Mouse (Mus musculus) gastrocnemius, adult 2 months (tissue): ENCODE results near the gene Swi5. TPM values are rescaled to one million over a fixed set of nuclear protein-coding genes. Genes with fewer than 3 reads are reported as not detected.
A peak's percentile ranks its signal among the peaks of the same experiment; 100 is the strongest.

Source experiments
- DNase-seq: peaks from one replicate; pipeline ENCODE4 v3.0.0; 2022
- H3K27ac ChIP-seq: fragments of 200-600 bp; 2 replicates; pipeline ENCODE4 v1.8.1; 2022; ENCODE audit warnings: mild to moderate bottlenecking
- H3K4me3 ChIP-seq: fragments of 200-600 bp; 2 replicates; pipeline ENCODE4 v1.8.1; 2022; ENCODE audit warnings: mild to moderate bottlenecking, moderate library complexity
- CTCF ChIP-seq: fragments of 200-600 bp; IDR thresholded peaks from 2 replicates; pipeline ENCODE4 v1.8.1; 2022; ENCODE audit warnings: antibody characterized with exemption, mild to moderate bottlenecking, moderate library complexity
- intact Hi-C: fragments of 180-260 bp; cut with DNase I; formaldehyde crosslinking; loops from one replicate; pipeline ENCODE4 v1.15.1; 2025
- microRNA-seq: library from miRNA; unstranded; fragments of <30 nt; microRNA quantifications from one replicate; pipeline ENCODE4 v1.2.0, GENCODE M21; 2021
- total RNA-seq, 2 experiments: library from RNA; stranded (reverse); gene quantifications; 2 replicates each; pipeline ENCODE4 v1.2.3; 2021

Swi5 gene
- total RNA-seq, 2 experiments from 2014 or later: 118 to 175 TPM

- H3K27ac ChIP-seq: peak overlapping the region; percentile 59
- peak; percentile 78 for DNase-seq
- TF ChIP-seq CTCF: no peak
Observed at GRCm38 (mm10) chr2:32251791-32252527, 35.9 kb downstream of the Swi5 start.

GRCm38 (mm10) chr2:32248377-32249361 is 39.2 kb downstream of the Swi5 start:
- peak overlapping the region; percentile 66 for H3K27ac ChIP-seq
- no peak for TF ChIP-seq CTCF
- H3K4me3 ChIP-seq: no peak overlapping the region
- intact Hi-C loops: no loop called here
- peak; percentile 75 for DNase-seq

More at GRCm38 (mm10) chr2:32251791-32252527, 35.9 kb downstream of the Swi5 start:
- H3K4me3 ChIP-seq: no peak overlapping the region
- intact Hi-C loops: no loop called here

- intact Hi-C loops: no loop called here
- peak; percentile 23 for DNase-seq
- TF ChIP-seq CTCF: no peak
Observed at GRCm38 (mm10) chr2:32246741-32247140, 41.1 kb downstream of the Swi5 start.

GRCm38 (mm10) chr2:32242986-32243385 is 44.9 kb downstream of the Swi5 start:
- no peak for DNase-seq
- TF ChIP-seq CTCF: no peak
- intact Hi-C loops: no loop called here
- H3K4me3 ChIP-seq: no peak overlapping the region
- H3K27ac ChIP-seq: no peak overlapping the region

More at GRCm38 (mm10) chr2:32246741-32247140, 41.1 kb downstream of the Swi5 start:
- Histone ChIP-seq H3K4me3 (no peak overlapping the region), H3K27ac (peak overlapping the region; percentile 20; the same call in 1 of the 2 replicates)

GRCm38 (mm10) chr2:32240591-32240990 is 47.3 kb downstream of the Swi5 start:
- no peak for DNase-seq

GRCm38 (mm10) chr2:32238708-32239435 is 49.0 kb downstream of the Swi5 start:
- DNase-seq: no peak
- Histone ChIP-seq H3K4me3 (no peak overlapping the region), H3K27ac (no peak overlapping the region)
- intact Hi-C loops: loop anchor here (5.0 kb wide), 1 partner anchor 87 kb away; the partner anchor contains the start of gene Prrc2b
- no peak for TF ChIP-seq CTCF

More at GRCm38 (mm10) chr2:32240591-32240990, 47.3 kb downstream of the Swi5 start:
- TF ChIP-seq CTCF: no peak
- Histone ChIP-seq H3K4me3 (no peak overlapping the region), H3K27ac (no peak overlapping the region)
- intact Hi-C loops: no loop called here

- Histone ChIP-seq H3K27ac (peak overlapping the region; percentile 92), H3K4me3 (peak overlapping the region; percentile 75)
- intact Hi-C loops: loop anchor here (5.0 kb wide), 1 partner anchor 85 kb away; the partner anchor contains the start of gene Prrc2b
- no peak for DNase-seq
- no peak for TF ChIP-seq CTCF
Observed at GRCm38 (mm10) chr2:32237571-32237970, 50.3 kb downstream of the Swi5 start.

- Histone ChIP-seq H3K27ac (peak overlapping the region; percentile 92), H3K4me3 (peak overlapping the region; percentile 75)
- TF ChIP-seq CTCF: peak; percentile 60
- intact Hi-C loops: loop anchor here (5.0 kb wide), 1 partner anchor 85 kb away; the partner anchor contains the start of gene Prrc2b
- DNase-seq: peak; percentile 57
Observed at GRCm38 (mm10) chr2:32236760-32237487, 51.0 kb downstream of the Swi5 start.

- peak; percentile 21; the same call in 1 of the 2 replicates for TF ChIP-seq CTCF
- intact Hi-C loops: loop anchor here (5.0 kb wide), 1 partner anchor 84 kb away; the partner anchor contains the start of gene Prrc2b
- Histone ChIP-seq H3K4me3 (peak within 1 kb of the TSS; percentile 75), H3K27ac (peak within 1 kb of the TSS; percentile 92)
- peak; percentile 94 for DNase-seq
Observed at GRCm38 (mm10) chr2:32235886-32236759, 51.8 kb downstream of the Swi5 start, which contains the start of gene Pomt1. Gene Pomt1, plus strand, starts transcription at chr2:32236590.

GRCm38 (mm10) chr2:32235433-32235832 is 52.4 kb downstream of the Swi5 start:
- DNase-seq: no peak
- no peak for TF ChIP-seq CTCF
- intact Hi-C loops: loop anchor here (5.0 kb wide), 1 partner anchor 83 kb away; the partner anchor contains the start of gene Prrc2b
- Histone ChIP-seq H3K27ac (peak overlapping the region; percentile 92), H3K4me3 (peak overlapping the region; percentile 75)

Small RNA genes lying within 50 kb of the gene (microRNA-seq; reads per million reads assigned to microRNA genes)
- not detected for gene Gm23363
- 56.4 reads per million, percentile 34 among the genes with 10 or more reads in this experiment for gene Mir199b

Other genes with a start within 250 kb of the Swi5 start
- 10 to 100 TPM in 1 of 2 experiments, 1 to 10 TPM in 1; 9.9 to 12.0 TPM for gene Fam78a, start 203.2 kb downstream of the Swi5 start, total RNA-seq
- 100 to 1,000 TPM; 109 to 120 TPM for gene Plpp7, start 192.5 kb downstream of the Swi5 start, total RNA-seq
- 10 to 100 TPM; 76.4 to 86.9 TPM for gene Prrc2b, start 137.0 kb downstream of the Swi5 start, total RNA-seq
- 10 to 100 TPM; 11.5 TPM for gene Pomt1, start 51.5 kb downstream of the Swi5 start, total RNA-seq
- gene Uck1, start 27.9 kb downstream of the Swi5 start, total RNA-seq: 10 to 100 TPM in 1 of 2 experiments, 1 to 10 TPM in 1; 9.8 to 12.9 TPM
- 10 to 100 TPM; 56.0 to 62.9 TPM for gene Golga2, start 691 bp downstream of the Swi5 start, total RNA-seq
- gene Ciz1, start 64.3 kb upstream of the Swi5 start, total RNA-seq: 10 to 100 TPM; 26.4 to 26.6 TPM
- 1 to 10 TPM; 3.7 to 8.2 TPM for gene Dnm1, start 65.3 kb upstream of the Swi5 start, total RNA-seq
- 10 to 100 TPM; 34.3 to 43.2 TPM for gene 1110008P14Rik, start 93.9 kb upstream of the Swi5 start, total RNA-seq
- gene Lcn2, start 100.2 kb upstream of the Swi5 start, total RNA-seq: 1 to 10 TPM; 2.6 to 3.4 TPM
- gene Ptges2, start 107.8 kb upstream of the Swi5 start, total RNA-seq: 10 to 100 TPM; 34.7 to 51.1 TPM
- gene Naif1, start 162.4 kb upstream of the Swi5 start, total RNA-seq: 1 to 10 TPM; 2.2 to 2.3 TPM
- gene Slc25a25, start 163.4 kb upstream of the Swi5 start, total RNA-seq: 100 to 1,000 TPM in 1 of 2 experiments, 10 to 100 TPM in 1; 45.3 to 211 TPM
- gene Fam102a, start 247.3 kb upstream of the Swi5 start, total RNA-seq: 1 to 10 TPM; 1.8 to 3.1 TPM